Mouse (Mus musculus): ENCODE measurements at regions not wholly inside any gene's neighbourhood (a gene's known extent, or its start where the extent isn't known, plus 50 kb on each side); places are given as distances from the start of the nearest gene placed in this dataset.

- no peaks in the 10 kb centered on the region for H3K27me3 ChIP-seq (ENCODE audit: control insufficient read depth, insufficient read depth, low read length, poor library complexity, severe bottlenecking)
- no peak for DNase-seq (ENCODE audit: low read depth, low spot score)
- no peaks in the 10 kb centered on the region for H3K36me3 ChIP-seq (ENCODE audit: control insufficient read depth, insufficient read depth, low read length, poor library complexity, severe bottlenecking)
These were observed 52.6 kb upstream of the Zbtb40 start for GRCm38 (mm10) chr4:137101169-137101568.

GRCm38 (mm10) chr4:137100756-137101155 lies 52.2 kb upstream of the Zbtb40 start:
- no peak for DNase-seq (ENCODE audit: low read depth, low spot score)
- no peaks in the 10 kb centered on the region for H3K36me3 ChIP-seq (ENCODE audit: control insufficient read depth, insufficient read depth, low read length, poor library complexity, severe bottlenecking)

More at GRCm38 (mm10) chr4:137100756-137101155, 52.2 kb upstream of the Zbtb40 start:
- no peaks in the 10 kb centered on the region for H3K27me3 ChIP-seq (ENCODE audit: control insufficient read depth, insufficient read depth, low read length, poor library complexity, severe bottlenecking)
